Mouse (Mus musculus): Measurements from ENCODE around the gene Gucy2d. TPM values are rescaled to one million over a fixed set of nuclear protein-coding genes. Genes with fewer than 3 reads are reported as not detected.

The Gucy2d gene
- polyA plus RNA-seq, 1 experiment = 8.7 TPM

GRCm38 (mm10) chr7:98489623-98490084 is 49.4 kb downstream of the Gucy2d start:
- H3K36me3 ChIP-seq (ENCODE audit: control insufficient read depth, insufficient read depth, low read length) = no peaks in the 10 kb centered on the region
- H3K4me3 ChIP-seq (ENCODE audit: control insufficient read depth, low read depth, low read length) = peak overlapping the region; percentile 52
- no peak for TF ChIP-seq CTCF (IDR thresholded peaks at IDR 0.05; ENCODE audit: control insufficient read depth, insufficient read depth, insufficient replicate concordance, low read depth, low read length)
- TF ChIP-seq POLR2A (IDR thresholded peaks at IDR 0.05; ENCODE audit: control insufficient read depth, low read depth, low read length) = peak; percentile 25; the same call in 1 of the 2 replicates
- H3K27me3 ChIP-seq (ENCODE audit: control insufficient read depth, insufficient read depth, low read length) = no peaks in the 10 kb centered on the region; the same call in 1 of the 2 replicates
- H3K27ac ChIP-seq (ENCODE audit: control insufficient read depth, insufficient read depth, low read depth, low read length) = no peak overlapping the region
- peaks cover 8% of the 10 kb centered on the region for H3K4me1 ChIP-seq (ENCODE audit: control insufficient read depth, insufficient read depth, low read length)

DNA sequence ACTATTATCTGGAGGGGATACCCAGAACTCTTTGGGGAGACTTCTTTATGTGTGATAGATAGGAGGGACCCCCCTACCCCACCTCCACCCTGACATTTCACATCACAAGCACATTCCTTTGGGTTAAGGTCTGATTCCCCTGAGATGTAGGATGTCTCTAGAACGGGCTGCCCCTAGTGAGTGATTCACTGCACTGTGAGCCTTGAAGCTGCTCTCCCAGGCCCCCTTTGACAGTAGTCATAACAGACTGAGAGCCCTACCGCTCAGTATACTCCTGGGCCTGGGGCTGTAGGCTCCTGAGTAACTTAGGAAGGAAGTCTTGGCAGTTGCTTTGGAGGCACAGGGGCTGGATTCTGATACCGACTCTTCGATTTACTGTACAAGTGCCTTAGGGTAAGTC is 50.1 kb downstream of the Gucy2d start:
- TF ChIP-seq POLR2A (IDR thresholded peaks at IDR 0.05; ENCODE audit: control insufficient read depth, low read depth, low read length) = no peak
- TF ChIP-seq CTCF (IDR thresholded peaks at IDR 0.05; ENCODE audit: control insufficient read depth, insufficient read depth, insufficient replicate concordance, low read depth, low read length) = no peak
- Histone ChIP-seq H3K27me3 (ENCODE audit: control insufficient read depth, insufficient read depth, low read length) (no peaks in the 10 kb centered on the region; the same call in 1 of the 2 replicates), H3K36me3 (ENCODE audit: control insufficient read depth, insufficient read depth, low read length) (no peaks in the 10 kb centered on the region), H3K4me3 (ENCODE audit: control insufficient read depth, low read depth, low read length) (peak overlapping the region; percentile 52), H3K4me1 (ENCODE audit: control insufficient read depth, insufficient read depth, low read length) (peaks cover 8% of the 10 kb centered on the region), H3K27ac (ENCODE audit: control insufficient read depth, insufficient read depth, low read depth, low read length) (no peak overlapping the region)

GRCm38 (mm10) chr7:98490911-98491310 is 50.7 kb downstream of the Gucy2d start:
- no peak for TF ChIP-seq POLR2A (IDR thresholded peaks at IDR 0.05; ENCODE audit: control insufficient read depth, low read depth, low read length)
- no peak for TF ChIP-seq CTCF (IDR thresholded peaks at IDR 0.05; ENCODE audit: control insufficient read depth, insufficient read depth, insufficient replicate concordance, low read depth, low read length)
- H3K4me1 ChIP-seq (ENCODE audit: control insufficient read depth, insufficient read depth, low read length) = peaks cover 8% of the 10 kb centered on the region
- H3K4me3 ChIP-seq (ENCODE audit: control insufficient read depth, low read depth, low read length) = no peak overlapping the region
- H3K27ac ChIP-seq (ENCODE audit: control insufficient read depth, insufficient read depth, low read depth, low read length) = no peak overlapping the region
- H3K36me3 ChIP-seq (ENCODE audit: control insufficient read depth, insufficient read depth, low read length) = no peaks in the 10 kb centered on the region
- no peaks in the 10 kb centered on the region; the same call in 1 of the 2 replicates for H3K27me3 ChIP-seq (ENCODE audit: control insufficient read depth, insufficient read depth, low read length)

GRCm38 (mm10) chr7:98491451-98492200 is 51.4 kb downstream of the Gucy2d start:
- TF ChIP-seq POLR2A (IDR thresholded peaks at IDR 0.05; ENCODE audit: control insufficient read depth, low read depth, low read length) (no peak), CTCF (IDR thresholded peaks at IDR 0.05; ENCODE audit: control insufficient read depth, insufficient read depth, insufficient replicate concordance, low read depth, low read length) (no peak)
- Histone ChIP-seq H3K27ac (ENCODE audit: control insufficient read depth, insufficient read depth, low read depth, low read length) (no peak overlapping the region), H3K36me3 (ENCODE audit: control insufficient read depth, insufficient read depth, low read length) (no peaks in the 10 kb centered on the region), H3K4me1 (ENCODE audit: control insufficient read depth, insufficient read depth, low read length) (peaks cover 8% of the 10 kb centered on the region), H3K4me3 (ENCODE audit: control insufficient read depth, low read depth, low read length) (no peak overlapping the region), H3K27me3 (ENCODE audit: control insufficient read depth, insufficient read depth, low read length) (no peaks in the 10 kb centered on the region; the same call in 1 of the 2 replicates)

DNA sequence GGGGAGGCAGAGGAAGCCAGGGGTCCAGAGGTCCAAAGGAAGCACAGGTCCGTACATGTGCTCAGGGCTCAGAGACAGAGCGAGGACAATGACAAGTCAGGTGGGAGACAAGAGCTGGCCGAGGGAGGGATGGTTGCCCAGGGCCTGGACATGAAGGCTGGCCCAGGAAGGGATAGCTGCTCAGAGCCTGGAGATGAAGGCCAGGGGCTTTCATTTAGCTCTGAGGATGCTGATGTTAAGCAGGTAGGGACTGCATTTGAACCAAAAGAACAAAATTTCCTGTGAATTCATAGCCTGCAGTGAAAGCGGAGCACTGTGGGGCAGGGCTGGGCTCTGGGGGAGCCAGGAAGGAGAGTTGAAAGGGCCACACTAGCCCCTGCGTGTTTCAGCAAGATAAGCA is 52.1 kb downstream of the Gucy2d start:
- H3K36me3 ChIP-seq (ENCODE audit: control insufficient read depth, insufficient read depth, low read length) = no peaks in the 10 kb centered on the region
- H3K4me3 ChIP-seq (ENCODE audit: control insufficient read depth, low read depth, low read length) = no peak overlapping the region
- no peak for TF ChIP-seq POLR2A (IDR thresholded peaks at IDR 0.05; ENCODE audit: control insufficient read depth, low read depth, low read length)
- no peak for TF ChIP-seq CTCF (IDR thresholded peaks at IDR 0.05; ENCODE audit: control insufficient read depth, insufficient read depth, insufficient replicate concordance, low read depth, low read length)
- H3K27me3 ChIP-seq (ENCODE audit: control insufficient read depth, insufficient read depth, low read length) = no peaks in the 10 kb centered on the region; the same call in 1 of the 2 replicates
- H3K27ac ChIP-seq (ENCODE audit: control insufficient read depth, insufficient read depth, low read depth, low read length) = no peak overlapping the region
- H3K4me1 ChIP-seq (ENCODE audit: control insufficient read depth, insufficient read depth, low read length) = peaks cover 8% of the 10 kb centered on the region

DNA sequence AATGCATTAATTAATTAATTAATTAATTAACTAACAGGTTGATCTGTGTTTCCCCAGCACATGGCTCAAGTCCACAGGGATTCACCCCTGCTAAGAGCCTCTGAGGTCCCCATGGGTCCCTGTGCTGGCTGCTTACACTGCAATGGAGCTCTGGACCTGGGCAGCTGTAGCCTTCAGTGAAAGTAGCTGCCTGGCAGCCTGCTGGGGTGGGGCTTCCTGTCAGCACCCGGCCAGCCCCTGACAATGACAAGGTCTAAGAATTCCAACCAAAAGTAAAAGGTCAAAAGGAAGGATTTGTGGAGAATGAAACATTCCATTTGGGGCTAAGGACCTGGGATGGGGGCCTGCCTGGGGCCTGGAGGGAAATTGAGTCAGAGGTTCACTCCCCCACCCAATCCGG is 53.1 kb downstream of the Gucy2d start:
- Histone ChIP-seq H3K36me3 (ENCODE audit: control insufficient read depth, insufficient read depth, low read length) (no peaks in the 10 kb centered on the region), H3K27ac (ENCODE audit: control insufficient read depth, insufficient read depth, low read depth, low read length) (no peak overlapping the region), H3K4me3 (ENCODE audit: control insufficient read depth, low read depth, low read length) (no peak overlapping the region), H3K4me1 (ENCODE audit: control insufficient read depth, insufficient read depth, low read length) (peaks cover 10% of the 10 kb centered on the region), H3K27me3 (ENCODE audit: control insufficient read depth, insufficient read depth, low read length) (no peaks in the 10 kb centered on the region; the same call in 1 of the 2 replicates)
- TF ChIP-seq POLR2A (IDR thresholded peaks at IDR 0.05; ENCODE audit: control insufficient read depth, low read depth, low read length) (no peak), CTCF (IDR thresholded peaks at IDR 0.05; ENCODE audit: control insufficient read depth, insufficient read depth, insufficient replicate concordance, low read depth, low read length) (no peak)

GRCm38 (mm10) chr7:98493901-98494480 is 53.8 kb downstream of the Gucy2d start:
- no peak overlapping the region for H3K4me3 ChIP-seq (ENCODE audit: control insufficient read depth, low read depth, low read length)
- no peak overlapping the region for H3K27ac ChIP-seq (ENCODE audit: control insufficient read depth, insufficient read depth, low read depth, low read length)
- peaks cover 10% of the 10 kb centered on the region for H3K4me1 ChIP-seq (ENCODE audit: control insufficient read depth, insufficient read depth, low read length)
- no peaks in the 10 kb centered on the region; the same call in 1 of the 2 replicates for H3K27me3 ChIP-seq (ENCODE audit: control insufficient read depth, insufficient read depth, low read length)
- TF ChIP-seq CTCF (IDR thresholded peaks at IDR 0.05; ENCODE audit: control insufficient read depth, insufficient read depth, insufficient replicate concordance, low read depth, low read length) = no peak
- no peak for TF ChIP-seq POLR2A (IDR thresholded peaks at IDR 0.05; ENCODE audit: control insufficient read depth, low read depth, low read length)
- H3K36me3 ChIP-seq (ENCODE audit: control insufficient read depth, insufficient read depth, low read length) = no peaks in the 10 kb centered on the region
